Mouse (Mus musculus) spleen, adult 2 months (tissue): ENCODE results near the gene Smtnl2.

Experiments
- CTCF ChIP-seq: fragments of 200-500 bp; IDR thresholded peaks from 2 replicates; pipeline ENCODE4 v1.5.1; 2011; ENCODE audit warnings: mild to moderate bottlenecking, inconsistent platforms; ENCODE audit not compliant: insufficient read depth, insufficient read length, insufficient replicate concordance; ENCODE audit errors: extremely low read depth
- POLR2A ChIP-seq: fragments of 200-500 bp; IDR thresholded peaks from 2 replicates; pipeline ENCODE4 v1.6.1; 2011; ENCODE audit warnings: low read depth, low read length, inconsistent platforms

- TF ChIP-seq CTCF = no peak
- TF ChIP-seq POLR2A = no peak
Observed at GRCm38 (mm10) chr11:72348563-72348962, 63.0 kb downstream of the Smtnl2 start.
